Mouse (Mus musculus) kidney, embryonic 14.5 days (tissue): ENCODE results near the gene Olfr281. TPM values are rescaled to one million over a fixed set of nuclear protein-coding genes. Genes with fewer than 3 reads are reported as not detected.
"Not testable (repeated sequence)": the region's sequence is repeated elsewhere in the genome, so short reads cannot be mapped to it uniquely, and the experiment has no call there.

Source experiments
- ATAC-seq: fragments of 200-750 bp; cut with Nextera tagmentation; 2 replicates; pipeline ENCODE4 v1.8.0; 2017; ENCODE audit warnings: moderate number of reproducible peaks, mild to moderate bottlenecking, moderate TSS enrichment, moderate library complexity; ENCODE audit not compliant: low FRiP score, low TSS enrichment
- H3K27ac ChIP-seq: fragments of 300-500 bp; sonication (generic); 2 replicates; pipeline ENCODE4 v1.5.1; 2014; ENCODE audit warnings: low read depth, mild to moderate bottlenecking, low read length, moderate library complexity, mixed read lengths
- H3K27me3 ChIP-seq: fragments of 300-500 bp; sonication (generic); 2 replicates; pipeline ENCODE4 v1.6.1; 2014; ENCODE audit warnings: mild to moderate bottlenecking, low read length; ENCODE audit not compliant: control insufficient read depth, insufficient read depth
- H3K36me3 ChIP-seq: fragments of 300-500 bp; sonication (generic); 2 replicates; pipeline ENCODE4 v1.6.1; 2014; ENCODE audit warnings: low read length, mixed read lengths; ENCODE audit not compliant: control insufficient read depth, insufficient read depth
- H3K4me1 ChIP-seq: fragments of 300-500 bp; sonication (generic); 2 replicates; pipeline ENCODE4 v1.6.1; 2014; ENCODE audit warnings: low read length, mixed read lengths; ENCODE audit not compliant: control insufficient read depth, insufficient read depth
- H3K4me2 ChIP-seq: fragments of 300-500 bp; sonication (generic); replicated peaks from 2 replicates; pipeline ENCODE4 v1.6.1; 2014; ENCODE audit warnings: low read depth, mild to moderate bottlenecking, low read length
- H3K4me3 ChIP-seq: fragments of 300-500 bp; sonication (generic); 2 replicates; pipeline ENCODE4 v1.5.1; 2014; ENCODE audit warnings: mild to moderate bottlenecking, low read length
- H3K9ac ChIP-seq: fragments of 300-500 bp; sonication (generic); 2 replicates; pipeline ENCODE4 v1.6.1; 2014; ENCODE audit warnings: low read depth, mild to moderate bottlenecking, low read length, moderate library complexity
- H3K9me3 ChIP-seq: fragments of 300-500 bp; sonication (generic); 2 replicates; pipeline ENCODE4 v1.6.1; 2016; ENCODE audit warnings: low read length; ENCODE audit not compliant: control insufficient read depth
- WGBS: fragments of 180-500 bp; shearing (Covaris S2); extraction: QIAGEN DNeasy Blood & Tissue Kit; methylation state at CpG from one replicate; pipeline ENCODE4 v1.1.7; 2014; 5-methylcytosine and 5-hydroxymethylcytosine counted together
- polyA plus RNA-seq: library from polyadenylated mRNA; unstranded; fragments of >200 nt; fragmentation: Nextera tagmentation; extraction: Ambion mirVana; gene quantifications from 2 replicates; pipeline ENCODE4 v1.2.1, GENCODE M21; 2014

Olfr281 gene
- polyA plus RNA-seq, 1 experiment from 2014 or later: not detected

DNA sequence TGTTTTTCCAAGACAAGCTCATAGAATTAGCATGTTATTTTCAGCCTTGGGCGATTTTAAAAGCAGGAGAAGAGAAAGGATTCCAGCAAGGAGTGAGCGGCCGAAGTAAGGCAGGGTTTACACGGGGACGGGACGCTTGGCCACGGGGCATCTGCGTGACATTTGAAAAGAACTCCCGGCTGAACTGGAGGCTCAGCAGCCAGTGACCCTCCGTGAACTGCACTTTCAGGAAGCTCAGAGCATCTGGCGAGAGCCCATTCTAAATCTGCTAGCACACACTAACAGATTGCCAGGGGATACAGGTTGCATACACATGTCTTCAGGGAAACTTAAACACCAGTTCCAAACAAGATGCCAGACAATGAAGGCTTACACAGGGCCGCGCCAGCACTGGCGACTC is 28.1 kb upstream of the Olfr281 start:
- H3K9ac ChIP-seq: no peak overlapping the region
- 63% methylated on average over 14 of the region's 14 CpGs for WGBS
- ATAC-seq: no peak
- H3K4me2 ChIP-seq: peak overlapping the region; percentile 12; the same call in 1 of the 2 replicates
- no peaks in the 10 kb centered on the region for H3K9me3 ChIP-seq
- H3K4me1 ChIP-seq: no peaks in the 10 kb centered on the region
- no peaks in the 10 kb centered on the region for H3K27me3 ChIP-seq
- no peak overlapping the region for H3K4me3 ChIP-seq
- H3K36me3 ChIP-seq: no peaks in the 10 kb centered on the region
- no peak overlapping the region for H3K27ac ChIP-seq

- H3K36me3 ChIP-seq: no peaks in the 10 kb centered on the region
- no peak for ATAC-seq
- H3K9me3 ChIP-seq: no peaks in the 10 kb centered on the region
- no peak overlapping the region for H3K9ac ChIP-seq
- peak overlapping the region; percentile 12; the same call in 1 of the 2 replicates for H3K4me2 ChIP-seq
- H3K4me1 ChIP-seq: no peaks in the 10 kb centered on the region
- 30% methylated on average over 6 of the region's 6 CpGs for WGBS
- no peak overlapping the region for H3K27ac ChIP-seq
- no peaks in the 10 kb centered on the region for H3K27me3 ChIP-seq
- no peak overlapping the region for H3K4me3 ChIP-seq
These were observed 27.6 kb upstream of the Olfr281 start for GRCm38 (mm10) chr15:98424753-98425152.

DNA sequence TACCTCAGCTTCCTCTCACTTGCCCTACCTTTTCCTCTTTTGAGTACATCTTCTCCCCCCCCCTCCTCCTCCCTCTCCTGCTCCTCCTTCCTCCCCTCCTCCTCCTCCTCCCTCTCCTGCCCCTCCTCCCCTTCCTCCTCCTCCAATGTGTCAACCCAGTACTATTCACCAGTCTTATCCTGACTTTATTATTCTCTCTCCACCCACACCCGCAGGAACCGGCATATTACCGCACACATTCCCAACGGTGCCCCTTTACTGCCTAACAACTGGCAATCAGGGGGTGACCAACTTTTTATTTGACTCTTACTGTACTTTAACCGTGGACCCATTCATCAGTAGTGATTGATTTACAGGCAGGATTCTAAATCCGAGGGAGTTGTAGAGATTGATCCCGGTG is 27.2 kb upstream of the Olfr281 start:
- no peaks in the 10 kb centered on the region for H3K36me3 ChIP-seq
- 34% methylated on average over 7 of the region's 7 CpGs for WGBS
- no peak overlapping the region for H3K4me2 ChIP-seq
- H3K27me3 ChIP-seq: no peaks in the 10 kb centered on the region
- no peaks in the 10 kb centered on the region for H3K9me3 ChIP-seq
- ATAC-seq: no peak
- no peak overlapping the region for H3K27ac ChIP-seq
- H3K4me1 ChIP-seq: no peaks in the 10 kb centered on the region
- H3K9ac ChIP-seq: no peak overlapping the region
- no peak overlapping the region for H3K4me3 ChIP-seq

GRCm38 (mm10) chr15:98430925-98431324 is 21.5 kb upstream of the Olfr281 start, which contains the start of gene Olfr282:
Gene Olfr282 (plus strand): TSS chr15:98431225.
- not testable (repeated sequence) for H3K4me2 ChIP-seq, ATAC-seq, H3K36me3 ChIP-seq, H3K27ac ChIP-seq, H3K4me3 ChIP-seq, H3K27me3 ChIP-seq, H3K9me3 ChIP-seq, H3K4me1 ChIP-seq, H3K9ac ChIP-seq
- 74% methylated on average over 5 of the region's 5 CpGs for WGBS

GRCm38 (mm10) chr15:98444561-98444960 is 7.8 kb upstream of the Olfr281 start:
- H3K36me3 ChIP-seq: no peaks in the 10 kb centered on the region
- 77% methylated on average over 3 of the region's 3 CpGs for WGBS
- no peak overlapping the region for H3K4me3 ChIP-seq
- H3K4me1 ChIP-seq: no peaks in the 10 kb centered on the region
- no peak overlapping the region for H3K9ac ChIP-seq
- H3K9me3 ChIP-seq: no peaks in the 10 kb centered on the region
- H3K27me3 ChIP-seq: no peaks in the 10 kb centered on the region
- no peak overlapping the region for H3K27ac ChIP-seq
- no peak for ATAC-seq
- H3K4me2 ChIP-seq: no peak overlapping the region

DNA sequence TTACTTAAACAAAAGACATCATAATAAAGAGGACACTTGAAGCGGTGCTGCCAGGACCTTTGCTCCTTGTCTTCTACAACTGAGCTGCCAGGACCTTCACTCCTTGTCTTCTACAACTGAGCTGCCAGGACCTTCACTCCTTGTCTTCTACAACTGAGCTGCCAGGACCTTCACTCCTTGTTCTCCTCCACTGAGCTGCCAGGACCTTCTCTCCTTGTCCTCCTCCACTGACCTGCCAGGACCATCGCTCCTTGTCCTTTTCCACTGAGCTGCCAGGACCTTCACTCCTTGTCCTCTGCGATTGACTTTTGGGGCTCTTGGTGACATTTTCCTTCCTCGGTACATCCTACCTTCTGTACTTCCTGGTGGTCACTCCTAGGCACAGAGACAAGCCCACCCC is 3.9 kb upstream of the Olfr281 start:
- Histone ChIP-seq H3K4me3 (no peak overlapping the region), H3K27ac (no peak overlapping the region), H3K4me2 (no peak overlapping the region), H3K36me3 (no peaks in the 10 kb centered on the region), H3K9me3 (no peaks in the 10 kb centered on the region), H3K9ac (no peak overlapping the region), H3K4me1 (no peaks in the 10 kb centered on the region), H3K27me3 (no peaks in the 10 kb centered on the region)
- no peak for ATAC-seq
- WGBS: 56% methylated on average over 4 of the region's 4 CpGs

DNA sequence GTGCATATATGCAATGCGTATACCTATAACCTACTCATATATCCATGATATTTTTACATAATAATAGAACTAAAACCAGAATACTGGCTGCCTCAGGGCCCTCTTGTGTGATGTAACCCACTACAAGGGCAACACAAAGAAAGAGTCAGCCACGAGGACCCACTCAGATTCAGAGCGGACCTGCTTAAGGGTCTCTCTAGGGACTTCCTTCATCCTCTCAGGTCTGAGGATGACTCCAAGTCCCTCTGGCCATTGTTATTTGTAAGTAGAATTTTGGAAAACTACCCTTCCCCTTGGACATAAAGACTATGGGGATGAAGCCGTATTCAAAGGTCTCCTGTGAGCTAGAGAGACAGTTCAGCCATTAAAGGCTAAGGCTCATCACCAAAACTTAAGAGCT is 17.2 kb downstream of the Olfr281 start, which contains the start of gene OR5BS1P:
OR5BS1P (plus strand) TSS at position 301 of the 400 bp plus-strand sequence.
- no peak within 1 kb of the TSS for H3K4me2 ChIP-seq
- no peaks in the 10 kb centered on the region for H3K36me3 ChIP-seq
- no peak within 1 kb of the TSS for H3K9ac ChIP-seq
- no peaks in the 10 kb centered on the region for H3K4me1 ChIP-seq
- ATAC-seq: no peak
- H3K27me3 ChIP-seq: no peaks in the 10 kb centered on the region
- H3K4me3 ChIP-seq: no peak within 1 kb of the TSS
- no peak within 1 kb of the TSS for H3K27ac ChIP-seq
- 93% methylated on average over 4 of the region's 4 CpGs for WGBS
- H3K9me3 ChIP-seq: no peaks in the 10 kb centered on the region

DNA sequence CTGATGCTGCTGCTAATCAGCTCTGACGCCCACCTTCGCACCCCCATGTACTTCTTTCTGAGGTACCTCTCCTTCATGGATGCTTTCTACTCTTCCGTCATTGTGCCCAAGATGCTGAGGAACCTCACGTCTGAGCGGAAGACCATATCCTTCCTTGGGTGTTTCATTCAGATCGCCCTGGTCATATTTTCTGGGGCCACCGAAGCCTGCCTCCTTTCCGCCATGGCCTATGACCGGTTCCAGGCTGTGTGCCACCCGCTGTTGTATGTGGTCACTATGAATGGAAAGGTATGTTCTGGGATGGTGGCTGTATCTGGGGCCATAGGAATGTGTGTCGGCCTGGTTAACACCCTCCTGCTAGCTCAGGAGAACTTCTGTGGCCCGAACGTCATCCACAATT is 19.2 kb downstream of the Olfr281 start:
- ATAC-seq: no peak
- no peaks in the 10 kb centered on the region for H3K9me3 ChIP-seq
- no peak overlapping the region for H3K4me2 ChIP-seq
- no peak overlapping the region for H3K27ac ChIP-seq
- no peaks in the 10 kb centered on the region for H3K4me1 ChIP-seq
- H3K9ac ChIP-seq: no peak overlapping the region
- no peaks in the 10 kb centered on the region for H3K27me3 ChIP-seq
- WGBS: 88% methylated on average over 13 of the region's 13 CpGs
- no peak overlapping the region for H3K4me3 ChIP-seq
- no peaks in the 10 kb centered on the region for H3K36me3 ChIP-seq

DNA sequence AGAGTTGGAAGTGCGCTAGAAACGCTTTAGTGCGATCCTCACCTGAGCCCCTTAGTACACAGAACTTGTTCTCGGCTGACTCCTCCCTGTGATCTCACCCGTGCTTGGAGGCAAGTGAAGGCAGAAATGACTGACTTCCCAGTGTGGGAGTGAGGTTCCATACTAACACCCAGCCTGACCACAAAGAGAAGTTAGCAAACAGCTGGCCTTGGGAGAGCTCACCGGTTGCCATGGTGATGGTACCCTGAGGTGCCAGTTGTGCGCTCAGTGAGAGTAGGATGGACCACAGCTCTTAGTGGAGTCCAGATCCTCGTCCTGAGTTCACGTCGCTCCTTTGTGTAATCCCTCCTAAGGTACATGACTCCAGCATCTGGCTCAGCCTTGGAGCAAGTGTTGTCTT is 22.6 kb downstream of the Olfr281 start:
- Histone ChIP-seq H3K4me1 (no peaks in the 10 kb centered on the region), H3K4me3 (no peak overlapping the region), H3K27ac (no peak overlapping the region), H3K9me3 (no peaks in the 10 kb centered on the region), H3K27me3 (no peaks in the 10 kb centered on the region), H3K9ac (no peak overlapping the region), H3K4me2 (no peak overlapping the region), H3K36me3 (no peaks in the 10 kb centered on the region)
- no peak for ATAC-seq
- WGBS: 85% methylated on average over 10 of the region's 10 CpGs
